Mouse (Mus musculus) neural tube, embryonic 13.5 days (tissue): ENCODE results near the gene Dusp7. TPM values are rescaled to one million over a fixed set of nuclear protein-coding genes. Genes with fewer than 3 reads are reported as not detected.
A peak's percentile ranks its signal among the peaks of the same experiment; 100 is the strongest.

Source experiments
- ATAC-seq: fragments of 200-750 bp; cut with Nextera tagmentation; 2 replicates; pipeline ENCODE4 v1.8.0; 2017; ENCODE audit warnings: low read depth, mild to moderate bottlenecking, moderate TSS enrichment, moderate library complexity
- H3K27ac ChIP-seq: fragments of 300-500 bp; sonication (generic); replicated peaks from 2 replicates; pipeline ENCODE4 v1.5.1; 2015; ENCODE audit warnings: moderate library complexity, mild to moderate bottlenecking, inconsistent platforms
- H3K27me3 ChIP-seq: fragments of 300-500 bp; sonication (generic); 2 replicates; pipeline ENCODE4 v1.6.1; 2015; ENCODE audit warnings: mild to moderate bottlenecking, inconsistent platforms
- H3K36me3 ChIP-seq: fragments of 300-500 bp; sonication (generic); 2 replicates; pipeline ENCODE4 v1.6.1; 2015; ENCODE audit warnings: mild to moderate bottlenecking, inconsistent platforms
- H3K4me1 ChIP-seq: fragments of 300-500 bp; sonication (generic); replicated peaks from 2 replicates; pipeline ENCODE4 v1.6.1; 2015; ENCODE audit warnings: inconsistent platforms
- H3K4me2 ChIP-seq: fragments of 300-500 bp; sonication (generic); 2 replicates; pipeline ENCODE4 v1.6.1; 2015; ENCODE audit warnings: inconsistent platforms, mild to moderate bottlenecking, moderate library complexity
- H3K4me3 ChIP-seq: fragments of 300-500 bp; sonication (generic); 2 replicates; pipeline ENCODE4 v1.5.1; 2015; ENCODE audit warnings: mild to moderate bottlenecking, inconsistent platforms
- H3K9ac ChIP-seq: fragments of 300-500 bp; sonication (generic); 2 replicates; pipeline ENCODE4 v1.6.1; 2015; ENCODE audit warnings: moderate library complexity, mild to moderate bottlenecking, inconsistent platforms
- H3K9me3 ChIP-seq: fragments of 300-500 bp; sonication (generic); 2 replicates; pipeline ENCODE4 v1.6.1; 2016; ENCODE audit warnings: inconsistent platforms
- WGBS: fragments of 180-500 bp; shearing (Covaris S2); methylation state at CpG from one replicate; pipeline ENCODE4 v1.1.7; 2015; 5-methylcytosine and 5-hydroxymethylcytosine counted together
- polyA plus RNA-seq: library from polyadenylated mRNA; unstranded; fragments of >200 nt; fragmentation: Nextera tagmentation; extraction: Ambion mirVana; gene quantifications from 2 replicates; pipeline ENCODE4 v1.2.1, GENCODE M21; 2015

Dusp7 gene
- polyA plus RNA-seq, 1 experiment from 2014 or later, result 12.3 TPM

DNA sequence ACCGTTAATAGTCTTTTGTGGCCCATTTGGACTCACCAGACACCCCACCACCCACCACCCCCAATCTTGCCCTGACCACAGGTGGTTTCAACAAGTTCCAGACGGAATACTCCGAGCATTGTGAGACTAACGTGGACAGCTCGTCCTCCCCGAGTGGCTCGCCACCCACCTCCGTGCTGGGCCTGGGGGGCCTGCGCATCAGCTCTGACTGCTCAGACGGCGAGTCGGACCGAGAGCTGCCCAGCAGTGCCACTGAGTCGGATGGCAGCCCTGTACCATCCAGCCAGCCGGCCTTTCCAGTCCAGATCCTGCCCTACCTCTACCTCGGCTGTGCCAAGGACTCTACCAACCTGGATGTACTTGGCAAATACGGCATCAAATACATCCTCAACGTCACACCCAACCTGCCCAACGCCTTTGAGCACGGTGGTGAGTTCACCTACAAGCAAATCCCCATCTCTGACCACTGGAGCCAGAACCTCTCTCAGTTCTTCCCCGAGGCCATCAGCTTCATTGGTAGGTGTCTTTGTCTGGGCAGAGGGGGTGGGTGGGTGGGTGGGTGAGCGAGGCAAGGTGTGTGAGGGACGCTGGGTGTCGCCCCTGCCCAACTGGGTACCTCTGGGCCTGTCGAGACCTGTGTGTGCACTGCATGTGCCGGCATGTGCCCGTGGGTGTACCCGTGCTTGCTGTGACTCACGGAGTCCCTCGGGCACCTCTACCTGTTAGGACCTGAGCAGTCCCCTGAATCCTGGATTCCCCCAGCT, 2.4 kb downstream of the Dusp7 start:
- 88% methylated on average over 30 of the region's 30 CpGs for WGBS
- H3K27me3 ChIP-seq, result 0 out of 2 replicates have a peak, but pooled peaks cover 2% of the 10 kb centered on the region
- H3K9me3 ChIP-seq, result no peaks in the 10 kb centered on the region
- peak overlapping the region; percentile 90 for H3K4me3 ChIP-seq
- no peak for ATAC-seq
- peaks cover 55% of the 10 kb centered on the region for H3K4me1 ChIP-seq
- peak overlapping the region; percentile 90 for H3K9ac ChIP-seq
- peak overlapping the region; percentile 96 for H3K4me2 ChIP-seq
- peaks cover 42% of the 10 kb centered on the region for H3K36me3 ChIP-seq
- no peak overlapping the region for H3K27ac ChIP-seq

DNA sequence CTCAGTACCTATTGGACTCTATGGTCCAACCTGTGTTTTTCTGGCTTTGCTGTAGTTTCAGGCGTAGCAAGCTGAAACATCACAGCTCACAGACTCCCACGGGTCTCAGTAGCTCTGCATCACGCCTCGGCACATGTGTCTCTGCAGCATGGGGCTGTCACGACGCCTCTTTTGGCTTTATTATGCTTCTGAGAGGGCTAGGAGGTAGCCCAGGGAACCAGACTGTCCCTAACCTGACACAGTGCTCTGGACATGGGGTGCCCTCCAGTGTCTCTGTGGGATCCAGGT, 2.9 kb downstream of the Dusp7 start:
- Histone ChIP-seq H3K4me3 (peak overlapping the region; percentile 5), H3K9me3 (no peaks in the 10 kb centered on the region), H3K4me1 (peaks cover 54% of the 10 kb centered on the region), H3K9ac (peak overlapping the region; percentile 90), H3K4me2 (peak overlapping the region; percentile 96), H3K27ac (no peak overlapping the region), H3K36me3 (peaks cover 43% of the 10 kb centered on the region), H3K27me3 (0 out of 2 replicates have a peak, but pooled peaks cover under 1% of the 10 kb centered on the region)
- ATAC-seq, result no peak
- WGBS, result 55% methylated on average over 6 of the region's 6 CpGs

DNA sequence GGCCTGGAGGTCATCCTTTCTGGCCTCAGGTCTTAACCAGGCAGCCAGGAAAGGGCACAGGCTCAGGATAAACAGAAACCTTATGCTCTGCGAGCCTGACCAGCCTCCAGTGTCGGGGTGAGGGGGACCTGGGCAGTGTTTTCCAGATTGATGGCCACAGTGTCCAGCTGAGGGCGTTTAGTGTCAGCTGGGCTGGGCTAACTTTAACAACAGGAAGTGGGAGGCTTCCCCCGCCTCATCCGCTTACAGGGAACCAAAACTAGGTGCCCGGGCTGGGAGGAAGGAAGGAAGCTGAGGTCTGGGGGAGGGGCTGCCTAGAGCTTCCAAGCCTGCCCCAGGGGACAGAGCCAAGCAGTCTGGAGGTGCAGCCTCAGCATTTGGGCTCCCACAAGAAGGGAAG, 3.3 kb downstream of the Dusp7 start:
- peak overlapping the region; percentile 90 for H3K9ac ChIP-seq
- peak overlapping the region; percentile 5 for H3K4me3 ChIP-seq

DNA sequence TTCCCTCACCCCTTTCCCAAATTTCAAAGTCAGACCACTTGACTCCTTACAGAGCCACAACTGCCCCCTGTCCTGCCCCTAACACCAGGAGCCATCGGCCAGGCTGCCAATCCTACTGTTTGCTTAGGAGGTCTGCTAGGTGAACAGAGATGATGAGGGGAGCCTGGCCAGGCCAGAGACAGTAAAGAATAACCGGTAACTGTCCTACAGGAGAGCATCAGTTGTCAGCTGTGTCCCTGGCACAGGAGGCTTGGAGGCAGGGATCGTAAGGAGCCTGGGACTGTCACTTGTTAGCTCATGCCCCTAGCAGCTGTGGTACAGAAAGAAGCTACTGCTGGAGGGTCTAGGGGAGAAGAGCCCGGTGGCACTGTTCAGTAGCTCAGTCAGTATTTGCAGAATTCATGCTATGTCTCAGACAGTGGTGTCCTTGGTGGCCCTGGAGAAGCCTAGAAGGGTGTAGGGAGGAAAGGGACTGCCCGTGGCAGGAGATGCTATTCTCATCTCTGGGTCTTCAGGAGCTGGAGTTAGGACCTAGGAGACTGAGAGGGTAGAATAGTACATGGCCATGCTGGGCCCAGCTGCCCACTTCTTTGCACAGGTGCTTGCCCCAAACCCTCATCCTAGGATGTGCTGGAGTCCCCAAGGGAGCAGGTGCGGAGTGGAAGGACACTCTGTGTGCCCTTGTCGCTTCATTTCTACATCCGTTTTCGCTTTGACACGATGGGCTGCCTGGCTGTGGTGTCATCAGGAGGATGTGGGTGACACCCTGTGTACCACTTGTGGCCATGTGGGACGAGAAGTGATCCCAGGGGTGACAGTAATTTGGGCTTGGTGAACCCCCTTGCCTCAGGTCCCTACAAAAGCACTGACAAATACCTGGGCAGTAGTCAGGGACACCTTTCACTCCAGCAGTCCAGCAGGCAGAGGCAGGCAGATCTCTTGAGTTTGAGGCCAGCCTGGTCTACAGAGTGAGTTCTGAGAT, 4.3 kb downstream of the Dusp7 start:
- Histone ChIP-seq H3K4me1 (peaks cover 49% of the 10 kb centered on the region), H3K4me3 (no peak overlapping the region), H3K4me2 (peak overlapping the region; percentile 96), H3K27ac (no peak overlapping the region), H3K36me3 (peaks cover 54% of the 10 kb centered on the region), H3K9me3 (no peaks in the 10 kb centered on the region), H3K9ac (peak overlapping the region; percentile 90; the same call in 1 of the 2 replicates), H3K27me3 (no peaks in the 10 kb centered on the region)
- no peak for ATAC-seq
- 92% methylated on average over 11 of the region's 11 CpGs for WGBS

More for the DNA sequence above, 3.3 kb downstream of the Dusp7 start:
- Histone ChIP-seq H3K27me3 (no peaks in the 10 kb centered on the region), H3K27ac (no peak overlapping the region), H3K9me3 (no peaks in the 10 kb centered on the region), H3K36me3 (peaks cover 45% of the 10 kb centered on the region), H3K4me2 (peak overlapping the region; percentile 96), H3K4me1 (peaks cover 50% of the 10 kb centered on the region)
- WGBS, result 18% methylated on average over 6 of the region's 6 CpGs
- no peak for ATAC-seq

DNA sequence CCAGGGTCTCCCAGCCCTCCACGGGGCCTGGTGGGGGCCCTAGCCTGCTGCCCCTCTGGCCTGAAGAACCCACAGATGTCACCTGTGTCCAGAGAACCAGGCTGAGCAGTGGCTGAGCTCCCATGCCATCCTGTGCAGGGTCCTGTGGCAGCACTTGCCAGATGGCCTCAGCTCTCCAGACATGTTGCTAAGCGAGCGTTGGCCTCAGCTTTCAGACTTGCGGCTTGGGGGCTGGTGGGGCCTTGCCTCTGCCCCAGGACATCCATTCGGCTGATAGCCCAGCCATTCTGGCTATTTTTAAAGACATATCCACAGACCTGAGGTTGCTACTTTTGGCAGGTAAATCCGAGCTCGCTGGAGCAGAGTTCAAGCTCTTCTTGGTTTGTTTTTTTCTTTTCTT, 5.5 kb downstream of the Dusp7 start:
- Histone ChIP-seq H3K9ac (no peak overlapping the region), H3K4me3 (no peak overlapping the region), H3K27ac (no peak overlapping the region), H3K4me2 (no peak overlapping the region), H3K4me1 (peaks cover 49% of the 10 kb centered on the region), H3K36me3 (peaks cover 61% of the 10 kb centered on the region), H3K27me3 (no peaks in the 10 kb centered on the region), H3K9me3 (no peaks in the 10 kb centered on the region)
- WGBS, result 89% methylated on average over 7 of the region's 7 CpGs
- no peak for ATAC-seq

DNA sequence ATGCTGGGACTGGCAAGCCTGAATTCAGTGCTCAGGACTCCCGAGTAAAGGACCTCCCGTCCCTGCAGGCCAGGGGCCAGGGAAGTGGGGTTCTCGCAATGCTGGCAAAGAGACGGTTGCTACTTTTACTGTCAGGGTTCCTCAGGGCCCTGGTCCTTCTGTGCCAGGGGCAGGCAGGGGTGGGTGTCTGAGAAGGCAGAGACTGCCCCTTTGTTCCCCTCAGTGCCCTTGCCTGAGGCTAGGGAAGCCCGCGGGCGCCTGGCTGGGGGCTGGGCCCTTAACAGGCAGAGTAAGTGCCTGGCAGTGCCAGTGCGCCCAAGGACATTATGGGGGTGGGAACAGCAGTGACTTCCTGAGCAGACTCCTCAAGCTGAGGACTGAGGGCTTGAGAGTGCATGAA, 8.8 kb downstream of the Dusp7 start:
- Histone ChIP-seq H3K9ac (no peak overlapping the region), H3K9me3 (no peaks in the 10 kb centered on the region), H3K4me2 (no peak overlapping the region), H3K4me3 (no peak overlapping the region), H3K4me1 (peaks cover 23% of the 10 kb centered on the region), H3K27me3 (no peaks in the 10 kb centered on the region), H3K36me3 (peaks cover 47% of the 10 kb centered on the region), H3K27ac (no peak overlapping the region)
- no peak for ATAC-seq
- 83% methylated on average over 8 of the region's 8 CpGs for WGBS

DNA sequence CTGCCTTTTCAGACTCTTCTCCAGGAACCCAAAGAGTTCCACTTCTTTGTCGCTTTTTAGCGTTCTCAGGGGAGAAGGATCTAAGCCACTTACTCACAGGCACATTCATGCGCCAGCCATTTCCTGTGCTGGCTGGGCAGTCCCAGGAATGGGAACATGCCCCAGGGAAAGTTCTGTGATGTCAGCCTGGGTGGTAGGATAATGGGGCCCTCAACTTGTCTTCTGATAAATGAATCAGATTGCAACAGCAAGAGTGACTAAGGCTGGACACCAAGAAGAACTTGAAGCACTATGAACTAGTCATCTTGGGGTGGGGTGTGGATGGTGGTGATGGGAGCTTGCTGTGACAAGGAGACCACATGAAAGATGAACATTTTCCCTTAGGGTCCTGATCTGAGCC, 9.6 kb downstream of the Dusp7 start:
- WGBS, result 85% methylated on average over 3 of the region's 3 CpGs
- peaks cover 18% of the 10 kb centered on the region for H3K4me1 ChIP-seq
- H3K27ac ChIP-seq, result no peak overlapping the region
- H3K9ac ChIP-seq, result no peak overlapping the region
- ATAC-seq, result no peak
- H3K27me3 ChIP-seq, result no peaks in the 10 kb centered on the region
- peaks cover 39% of the 10 kb centered on the region for H3K36me3 ChIP-seq
- no peak overlapping the region for H3K4me2 ChIP-seq
- no peak overlapping the region for H3K4me3 ChIP-seq
- no peaks in the 10 kb centered on the region for H3K9me3 ChIP-seq

DNA sequence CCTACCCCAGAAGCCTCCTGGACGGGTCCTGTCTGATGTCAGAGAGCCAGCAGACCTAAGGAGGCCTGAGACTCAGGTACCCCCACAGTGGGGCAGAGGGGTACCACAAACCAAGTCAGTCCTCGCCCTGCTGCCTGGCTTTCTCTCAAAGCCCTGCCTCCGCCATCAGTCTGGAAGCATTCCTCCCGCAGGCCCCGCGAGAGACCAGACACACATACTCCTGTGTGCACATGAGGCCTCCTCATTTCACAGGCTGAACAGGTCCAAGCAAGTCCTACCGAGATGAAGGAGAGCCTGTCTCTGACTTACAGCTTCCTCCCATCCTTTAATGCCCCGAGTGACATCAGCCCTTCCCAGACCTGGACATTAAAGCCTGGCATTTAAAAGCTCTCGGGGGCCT, 10.3 kb downstream of the Dusp7 start:
- 73% methylated on average over 9 of the region's 9 CpGs for WGBS
- H3K27ac ChIP-seq, result no peak overlapping the region
- H3K36me3 ChIP-seq, result peaks cover 32% of the 10 kb centered on the region
- H3K27me3 ChIP-seq, result no peaks in the 10 kb centered on the region
- no peak overlapping the region for H3K4me2 ChIP-seq
- no peak overlapping the region for H3K9ac ChIP-seq
- ATAC-seq, result no peak
- no peak overlapping the region for H3K4me3 ChIP-seq
- H3K4me1 ChIP-seq, result peaks cover 24% of the 10 kb centered on the region
- no peaks in the 10 kb centered on the region for H3K9me3 ChIP-seq

DNA sequence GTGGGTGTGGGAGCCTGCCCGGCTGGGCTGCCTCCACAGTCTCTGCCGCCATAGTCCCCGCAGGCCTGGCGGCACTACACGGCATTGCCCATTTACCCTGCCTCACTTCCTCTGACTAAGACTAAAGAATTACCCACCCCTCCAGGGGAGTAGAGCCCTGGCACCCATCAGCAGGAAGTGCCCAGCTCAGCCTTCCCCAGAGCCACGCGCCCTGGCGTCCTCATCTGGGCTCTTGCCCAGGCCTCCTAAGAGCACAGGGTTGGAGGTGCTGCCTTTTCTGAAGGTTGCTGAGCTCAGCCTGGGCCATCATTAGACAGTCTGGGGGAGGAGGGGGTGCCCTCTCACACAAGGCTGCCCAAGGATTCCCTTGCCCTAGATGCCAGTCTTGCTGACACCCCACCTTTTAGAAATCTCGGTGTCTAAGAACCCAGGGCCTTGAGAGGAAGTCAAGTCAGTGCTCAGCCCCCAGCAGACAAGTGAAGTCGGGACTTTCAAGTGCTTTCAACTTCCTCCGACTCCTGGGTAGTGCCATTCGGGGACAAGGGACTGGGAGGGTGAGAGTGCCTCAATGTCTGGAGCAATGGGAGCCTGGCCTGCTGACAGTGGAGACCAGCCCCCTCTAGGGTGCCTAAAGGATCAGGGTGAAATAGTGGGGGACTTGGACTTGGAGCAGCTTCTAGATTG, 17.9 kb downstream of the Dusp7 start:
- Histone ChIP-seq H3K9ac (no peak overlapping the region), H3K4me3 (no peak overlapping the region), H3K27me3 (no peaks in the 10 kb centered on the region), H3K4me2 (no peak overlapping the region), H3K27ac (no peak overlapping the region), H3K4me1 (peaks cover 34% of the 10 kb centered on the region), H3K36me3 (no peaks in the 10 kb centered on the region), H3K9me3 (no peaks in the 10 kb centered on the region)
- WGBS, result 87% methylated on average over 12 of the region's 12 CpGs
- ATAC-seq, result no peak

DNA sequence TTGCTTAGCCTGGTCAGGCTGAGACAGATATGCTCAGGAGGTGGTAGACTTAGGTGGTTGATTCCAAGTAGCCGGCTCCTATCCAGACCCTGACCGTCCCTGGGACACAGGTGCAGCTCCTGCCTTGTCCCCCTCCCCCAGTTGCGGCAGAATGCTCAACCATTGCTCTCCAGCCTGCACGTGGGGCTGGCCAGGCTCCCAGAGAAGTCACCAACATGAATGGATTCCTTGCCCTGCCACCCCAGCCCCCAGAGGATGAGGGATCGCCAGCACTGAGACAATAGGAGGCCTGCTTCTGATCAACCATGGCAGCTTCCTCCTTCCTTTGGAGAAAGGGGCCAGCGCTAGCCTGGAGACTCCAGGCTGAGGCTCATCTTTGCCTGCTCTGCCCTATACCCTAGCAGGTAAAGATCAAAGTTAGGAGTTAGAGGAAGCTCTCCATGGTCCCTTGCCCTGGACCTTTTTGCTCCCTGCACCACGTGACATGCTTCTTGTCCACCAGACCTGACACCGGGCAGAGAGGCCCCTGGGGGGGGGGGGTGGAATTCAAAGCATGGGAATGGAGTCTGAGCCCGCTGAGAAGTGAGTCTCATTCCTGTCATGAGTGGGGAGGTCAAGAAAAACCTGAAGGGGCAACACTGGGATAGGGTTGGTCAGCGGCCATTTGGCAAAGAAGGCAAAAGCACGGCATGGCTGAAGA, 24.5 kb downstream of the Dusp7 start:
- Histone ChIP-seq H3K36me3 (no peaks in the 10 kb centered on the region), H3K9ac (no peak overlapping the region), H3K27me3 (no peaks in the 10 kb centered on the region), H3K4me2 (no peak overlapping the region), H3K4me3 (no peak overlapping the region), H3K27ac (no peak overlapping the region), H3K9me3 (no peaks in the 10 kb centered on the region), H3K4me1 (peaks cover 38% of the 10 kb centered on the region)
- 83% methylated on average over 11 of the region's 11 CpGs for WGBS
- no peak for ATAC-seq

DNA sequence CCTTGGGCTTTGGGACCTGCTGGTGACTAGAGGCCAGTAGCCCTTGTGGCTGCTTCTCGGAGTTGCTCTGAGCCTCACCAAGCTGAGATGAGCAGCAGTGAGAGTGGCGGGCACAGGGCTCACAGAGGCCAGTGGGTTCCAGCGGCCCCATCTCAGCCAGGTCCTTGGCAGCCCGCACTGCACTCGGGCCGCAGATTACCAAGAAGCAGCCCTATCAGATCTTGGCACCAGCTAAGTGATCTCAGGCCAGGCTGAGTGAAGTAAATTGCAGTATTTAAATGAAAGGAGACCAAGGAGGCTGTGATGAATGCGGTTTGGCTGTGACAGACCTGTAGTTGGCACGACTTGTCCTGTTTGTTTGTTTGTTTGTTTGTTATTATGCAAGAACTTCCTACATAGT, 25.1 kb downstream of the Dusp7 start:
- Histone ChIP-seq H3K27me3 (no peaks in the 10 kb centered on the region), H3K9ac (no peak overlapping the region), H3K36me3 (no peaks in the 10 kb centered on the region), H3K4me2 (no peak overlapping the region), H3K9me3 (no peaks in the 10 kb centered on the region), H3K27ac (no peak overlapping the region), H3K4me3 (no peak overlapping the region), H3K4me1 (peaks cover 38% of the 10 kb centered on the region)
- WGBS, result 91% methylated on average over 8 of the region's 8 CpGs
- no peak for ATAC-seq
